In genomic region chr4:107808655-107809054, GRCm38 (mm10) we compare ENCODE assay signal across 18 mouse cellular contexts. TPM values are rescaled to one million over a fixed set of nuclear protein-coding genes. Genes with fewer than 3 reads are reported as not detected.
A peak's percentile ranks its signal among the peaks of the same experiment; 100 is the strongest.
DNase-seq lines count a peak whose midpoint lies in the region; ATAC-seq and TF ChIP-seq lines count a peak whose summit lies in the region.
"Had no signal": no experiment of that assay in that cellular context is flagged by ENCODE, and none has a peak within 500 bp of the region (broad histone marks: within the 10 kb centered on the region; RNA-seq: fewer than 3 reads in every experiment).

No protein-coding gene starts in this region.

- TF ChIP-seq RAD21 in MEL (IDR thresholded peaks at IDR 0.05; ENCODE audit: low read depth, low read length) = no peak

- no peak for TF ChIP-seq CTCF in MEL (IDR thresholded peaks at IDR 0.05 in 2 of 3, conservative IDR thresholded peaks at IDR 0.05 in 1 of 3; ENCODE audit: control insufficient read depth in 1 of 3, insufficient read depth in 1 of 3, low read depth in 2 of 3, low read length in 3 of 3, poor library complexity in 1 of 3, severe bottlenecking in 1 of 3)

- H3K79me2 ChIP-seq in MEL (ENCODE audit: control insufficient read depth, insufficient read depth, low read length, poor library complexity) (peaks cover 35% of the 10 kb centered on the region), macrophage (ENCODE audit: inconsistent target) (peaks cover 42% of the 10 kb centered on the region; the same call in 1 of the 2 replicates)

- no peak for TF ChIP-seq POLR2A in MEL (IDR thresholded peaks at IDR 0.05; ENCODE audit: control insufficient read depth in 1 of 2, insufficient read depth in 1 of 2, low read depth in 1 of 2, low read length in 2 of 2, poor library complexity in 1 of 2)

- H3K27ac ChIP-seq in forebrain, embryonic 13.5 days = peak overlapping the region; percentile 51
- no peak overlapping the region for H3K27ac ChIP-seq in forebrain, embryonic 12.5 days
- H3K27ac ChIP-seq in hindbrain, embryonic 12.5 days = 0 out of 2 replicates have a peak overlapping the region, but pooled peaks have one; percentile 4
- H3K27ac ChIP-seq in hindbrain, embryonic 10.5 days = no peak overlapping the region
- peak overlapping the region; percentile 71 for H3K27ac ChIP-seq in MEL (ENCODE audit: control insufficient read depth, low read depth, low read length)
- 0 out of 2 replicates have a peak overlapping the region, but pooled peaks have one; percentile 12 for H3K27ac ChIP-seq in macrophage
- H3K27ac ChIP-seq: embryonic facial prominence, embryonic 13.5 days; gastrocnemius, adult 2 months had no signal

- H3K4me2 ChIP-seq in forebrain, embryonic 13.5 days = peak overlapping the region; percentile 2; the same call in 1 of the 2 replicates
- no peak overlapping the region for H3K4me2 ChIP-seq in forebrain, embryonic 12.5 days
- no peak overlapping the region for H3K4me2 ChIP-seq in hindbrain, embryonic 12.5 days (replicated peaks)
- H3K4me2 ChIP-seq: embryonic facial prominence, embryonic 13.5 days; heart, embryonic 12.5 days had no signal

- no peaks in the 10 kb centered on the region for H3K27me3 ChIP-seq in forebrain, embryonic 13.5 days
- no peaks in the 10 kb centered on the region for H3K27me3 ChIP-seq in forebrain, embryonic 12.5 days
- 0 out of 2 replicates have a peak, but pooled peaks cover 10% of the 10 kb centered on the region for H3K27me3 ChIP-seq in hindbrain, embryonic 12.5 days
- H3K27me3 ChIP-seq in hindbrain, embryonic 10.5 days (ENCODE audit: insufficient read depth, poor library complexity, severe bottlenecking) = peaks cover 3% of the 10 kb centered on the region; the same call in 1 of the 2 replicates
- no peaks in the 10 kb centered on the region for H3K27me3 ChIP-seq in MEL (ENCODE audit: control insufficient read depth in 1 of 2, insufficient read depth in 2 of 2, low read length in 2 of 2)

- H3K4me3 ChIP-seq in forebrain, embryonic 13.5 days = no peak overlapping the region
- H3K4me3 ChIP-seq in forebrain, embryonic 12.5 days (replicated peaks) = no peak overlapping the region
- H3K4me3 ChIP-seq in hindbrain, embryonic 12.5 days = no peak overlapping the region
- no peak overlapping the region for H3K4me3 ChIP-seq in hindbrain, embryonic 10.5 days
- no peak overlapping the region for H3K4me3 ChIP-seq in MEL (ENCODE audit: control insufficient read depth in 1 of 2, insufficient read depth in 1 of 2, low read depth in 2 of 2, low read length in 2 of 2)
- no peak overlapping the region for H3K4me3 ChIP-seq in macrophage (ENCODE audit: inconsistent target)
- H3K4me3 ChIP-seq: embryonic facial prominence, embryonic 13.5 days; gastrocnemius, adult 2 months; heart, embryonic 12.5 days had no signal

- H3K4me1 ChIP-seq in forebrain, embryonic 13.5 days = peaks cover 84% of the 10 kb centered on the region
- peaks cover 63% of the 10 kb centered on the region for H3K4me1 ChIP-seq in forebrain, embryonic 12.5 days
- peaks cover 58% of the 10 kb centered on the region for H3K4me1 ChIP-seq in hindbrain, embryonic 12.5 days
- H3K4me1 ChIP-seq in hindbrain, embryonic 10.5 days (replicated peaks) = peaks cover 60% of the 10 kb centered on the region
- peaks cover 7 to 33% of the 10 kb centered on the region in 2 experiments for H3K4me1 ChIP-seq in MEL (ENCODE audit: control insufficient read depth in 1 of 2, insufficient read depth in 2 of 2, low read length in 2 of 2)

- ATAC-seq in forebrain, embryonic 13.5 days = no peak
- ATAC-seq in forebrain, embryonic 12.5 days (ENCODE audit: low FRiP score) = no peak
- ATAC-seq in hindbrain, embryonic 12.5 days (ENCODE audit: low FRiP score) = no peak
- no peak for ATAC-seq in frontal cortex, adult (ENCODE audit: low TSS enrichment)
- ATAC-seq: hindbrain, embryonic 16.5 days; inflammation-experienced regulatory T-cells, adult 6 months; intestine, postnatal 0 days had no signal

- no peaks in the 10 kb centered on the region for H3K9me3 ChIP-seq in forebrain, embryonic 13.5 days (replicated peaks)
- H3K9me3 ChIP-seq in forebrain, embryonic 12.5 days = no peaks in the 10 kb centered on the region
- no peaks in the 10 kb centered on the region for H3K9me3 ChIP-seq in hindbrain, embryonic 12.5 days (replicated peaks)
- no peaks in the 10 kb centered on the region for H3K9me3 ChIP-seq in hindbrain, embryonic 10.5 days
- H3K9me3 ChIP-seq in MEL (replicated peaks; ENCODE audit: insufficient read depth, low read length) = no peaks in the 10 kb centered on the region
- H3K9me3 ChIP-seq: embryonic facial prominence, embryonic 13.5 days; heart, embryonic 12.5 days had no signal

- H3K9ac ChIP-seq in forebrain, embryonic 13.5 days = no peak overlapping the region
- H3K9ac ChIP-seq in forebrain, embryonic 12.5 days = no peak overlapping the region; the same call in 1 of the 2 replicates
- H3K9ac ChIP-seq in hindbrain, embryonic 12.5 days = no peak overlapping the region
- H3K9ac ChIP-seq in MEL (ENCODE audit: control insufficient read depth, low read depth, low read length, poor library complexity, severe bottlenecking) = peak overlapping the region; percentile 19; the same call in 1 of the 2 replicates
- H3K9ac ChIP-seq: embryonic facial prominence, embryonic 13.5 days; heart, embryonic 12.5 days had no signal

- peaks cover 81% of the 10 kb centered on the region for H3K36me3 ChIP-seq in forebrain, embryonic 13.5 days (ENCODE audit: poor library complexity, severe bottlenecking)
- peaks cover 48% of the 10 kb centered on the region for H3K36me3 ChIP-seq in forebrain, embryonic 12.5 days (replicated peaks)
- H3K36me3 ChIP-seq in hindbrain, embryonic 12.5 days = peaks cover 45% of the 10 kb centered on the region
- H3K36me3 ChIP-seq in hindbrain, embryonic 10.5 days = peaks cover 68% of the 10 kb centered on the region
- H3K36me3 ChIP-seq in MEL (ENCODE audit: control insufficient read depth in 1 of 2, insufficient read depth in 2 of 2, low read length in 2 of 2) = peaks cover 5 to 18% of the 10 kb centered on the region in 2 experiments
- H3K36me3 ChIP-seq in macrophage (ENCODE audit: inconsistent target) = no peaks in the 10 kb centered on the region
- H3K36me3 ChIP-seq: embryonic facial prominence, embryonic 13.5 days; heart, embryonic 12.5 days had no signal

- DNase-seq in hindbrain, embryonic 10.5 days (ENCODE audit: low spot score) = no peak
- peak; percentile 84 for DNase-seq in MEL (ENCODE audit: low read depth, low spot score)
- DNase-seq: adrenal gland, postnatal 10 days; cerebellum, adult 2 months; cerebellum, postnatal 36 days; gastrocnemius, adult 2 months; gastrocnemius, postnatal 25 days; kidney, adult 8-10 months had no signal

- TF ChIP-seq EP300 in MEL (IDR thresholded peaks at IDR 0.05; ENCODE audit: low read depth in 1 of 2, low read length in 2 of 2) = peak in 1 of 2 experiments; percentile 49; a peak in 1 of 4 replicates

TF ChIP-seq in MEL, 35 proteins besides CTCF, POLR2A, EP300 and RAD21:
- TF ChIP-seq GABPA (IDR thresholded peaks at IDR 0.05; ENCODE audit: low read depth, low read length) = no peak
- TF ChIP-seq MYC (IDR thresholded peaks at IDR 0.05; ENCODE audit: low read depth, low read length) = no peak
- TF ChIP-seq TAL1 (IDR thresholded peaks at IDR 0.05; ENCODE audit: low read length) = 0 out of 2 replicates have a peak, but pooled peaks have one; percentile 6
- TF ChIP-seq GATA1 (IDR thresholded peaks at IDR 0.05; ENCODE audit: low read depth, low read length) = peak; percentile 59
- TF ChIP-seq MAZ (IDR thresholded peaks at IDR 0.05; ENCODE audit: low read depth, low read length) = peak; percentile 71

RNA-seq across cellular contexts. Expression of gene Lrp8, which starts 6.6 kb away (rescaled TPM):
- polyA plus RNA-seq in forebrain, embryonic 13.5 days (2015; fragmentation: Nextera tagmentation; extraction: Ambion mirVana) = 37.2 and 42.6 TPM in 2 replicates
- 43.3 and 48.3 TPM in 2 replicates for polyA plus RNA-seq in forebrain, embryonic 12.5 days (2016; fragmentation: Nextera tagmentation; extraction: Ambion mirVana)
- 46.7 and 52.6 TPM in 2 replicates for polyA plus RNA-seq in hindbrain, embryonic 12.5 days (2016; fragmentation: Nextera tagmentation; extraction: Ambion mirVana)
- 10.0 and 13.9 TPM in 2 replicates for polyA plus RNA-seq in hindbrain, embryonic 10.5 days (2016; fragmentation: Nextera tagmentation; extraction: Ambion mirVana)
- total RNA-seq in MEL (2012; rRNA removed) = 20.6 and 25.2 TPM in 2 replicates
- polyA plus RNA-seq in MEL (2012; ENCODE audit: insufficient read depth in 1 of 2, insufficient read length in 2 of 2, low read depth in 1 of 2, low replicate concordance in 2 of 2, missing spikeins in 1 of 2) (10 to 100 TPM in 1 of 2 experiments, not detected in 1; 33.2 TPM), macrophage (2018) (0.79 to 10.9 TPM (median 1.6 TPM) in 3 replicates)
- total RNA-seq in macrophage (2018; cell fraction: chromatin; rRNA removed) = 10 to 100 TPM in 4 of 26 experiments, 1 to 10 TPM in 22; 1.4 to 11.6 (median 6.8) TPM
- 1 to 10 TPM in 25 of 26 experiments, under 1 TPM in 1; 0.85 to 3.0 (median 2.1) TPM for total RNA-seq in macrophage (2018; cell fraction: cytosol; rRNA removed)
- 10 to 100 TPM in 3 of 26 experiments, 1 to 10 TPM in 23; 2.8 to 53.1 (median 5.5) TPM for total RNA-seq in macrophage (2018; cell fraction: nucleus; rRNA removed)

Comparison
In these comparisons a context has a peak if more than half of its experiments do, and no peak if none do; other contexts are left out.
1. H3K27ac ChIP-seq: peak in forebrain, embryonic 13.5 days (single experiment), hindbrain, embryonic 12.5 days (single experiment), MEL (single experiment) and macrophage (single experiment); none in forebrain, embryonic 12.5 days (single experiment) and hindbrain, embryonic 10.5 days (single experiment).